Mouse (Mus musculus) olfactory bulb, adult 2 months (tissue): ENCODE results near the gene Capn15. TPM values are rescaled to one million over a fixed set of nuclear protein-coding genes. Genes with fewer than 3 reads are reported as not detected.
A peak's percentile ranks its signal among the peaks of the same experiment; 100 is the strongest.

ENCODE experiments used
- H3K27ac ChIP-seq: fragments of 200-500 bp; 2 replicates; pipeline ENCODE4 v1.5.1; 2012; ENCODE audit warnings: low read depth, low read length; ENCODE audit not compliant: insufficient read depth
- H3K4me1 ChIP-seq: fragments of 200-500 bp; 2 replicates; pipeline ENCODE4 v1.6.1; 2012; ENCODE audit warnings: low read length; ENCODE audit not compliant: control insufficient read depth, insufficient read depth
- H3K4me3 ChIP-seq: fragments of 200-500 bp; 2 replicates; pipeline ENCODE4 v1.5.1; 2012; ENCODE audit warnings: mild to moderate bottlenecking, low read depth, low read length, moderate library complexity; ENCODE audit not compliant: insufficient read depth
- CTCF ChIP-seq: fragments of 200-500 bp; IDR thresholded peaks from 2 replicates; pipeline ENCODE4 v1.5.1; 2012; ENCODE audit warnings: low read depth, mild to moderate bottlenecking, low read length, moderate library complexity; ENCODE audit not compliant: insufficient read depth
- POLR2A ChIP-seq: fragments of 200-500 bp; IDR thresholded peaks from 2 replicates; pipeline ENCODE4 v1.6.1; 2012; ENCODE audit warnings: mild to moderate bottlenecking, low read depth, low read length, moderate library complexity; ENCODE audit not compliant: insufficient read depth
- whole genome bisulfite sequencing: fragments of 180-500 bp; shearing (Covaris S2); methylation state at CpG from one replicate; pipeline ENCODE4 v1.1.7; 2018; 5-methylcytosine and 5-hydroxymethylcytosine counted together
- polyA plus RNA-seq: library from polyadenylated mRNA; stranded (reverse); fragments of >200 nt; gene quantifications from 2 replicates; pipeline ENCODE4 v1.2.4, GENCODE M21; 2012; ENCODE audit warnings: low replicate concordance; ENCODE audit not compliant: missing spikeins, insufficient read depth, insufficient read length

Capn15 gene
- polyA plus RNA-seq, 1 experiment, result not detected

- H3K27ac ChIP-seq, result no peak overlapping the region
- H3K4me3 ChIP-seq, result no peak overlapping the region
- WGBS, result 62% methylated on average over 5 of the region's 5 CpGs
- no peak for TF ChIP-seq CTCF
- TF ChIP-seq POLR2A, result no peak
- H3K4me1 ChIP-seq, result peaks cover 8% of the 10 kb centered on the region
Observed at GRCm38 (mm10) chr17:25922120-25922519, 63.5 kb downstream of the Capn15 start.

GRCm38 (mm10) chr17:25919786-25920642 is 65.6 kb downstream of the Capn15 start:
- WGBS, result under 1% methylated on average over 40 of the region's 40 CpGs
- no peak for TF ChIP-seq CTCF
- TF ChIP-seq POLR2A, result peak; percentile 67
- H3K4me1 ChIP-seq, result peaks cover 8% of the 10 kb centered on the region

DNA sequence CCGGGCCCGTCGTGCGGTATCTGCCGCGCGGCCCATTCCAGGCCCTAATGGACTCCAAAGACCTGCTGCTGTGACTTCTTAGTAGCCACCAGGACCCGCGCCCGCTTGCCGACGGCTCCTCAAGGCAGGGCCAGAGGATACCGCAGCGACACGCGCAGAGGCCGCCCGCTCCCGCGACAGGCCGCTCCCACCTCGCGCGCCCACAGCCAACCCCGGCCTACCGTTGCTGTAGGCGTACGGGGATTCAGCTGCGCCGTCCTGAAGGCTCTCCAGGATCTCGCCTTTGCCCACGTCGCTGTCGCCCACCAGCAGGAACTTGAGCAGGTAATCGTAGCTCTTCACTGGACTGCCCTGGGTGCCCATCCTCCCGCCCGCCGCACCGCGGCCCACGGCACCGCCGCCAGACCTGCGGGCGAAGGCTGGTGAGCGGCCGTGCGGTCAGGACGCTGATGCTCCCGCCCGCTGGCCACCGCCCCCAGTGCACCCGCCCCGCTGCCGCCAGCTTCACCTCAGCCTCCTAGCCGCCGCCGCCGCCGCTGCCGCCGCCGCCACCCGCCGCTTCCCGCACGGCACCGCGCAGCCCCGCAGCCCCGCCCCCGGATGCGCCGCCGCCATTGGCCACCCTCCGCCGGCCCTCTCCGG is 66.3 kb downstream of the Capn15 start, which contains the start of gene Rab40c:
Rab40c (minus strand) TSS at position 584 of the 642 bp plus-strand sequence.
- no peak for TF ChIP-seq CTCF
- no peak for TF ChIP-seq POLR2A
- Histone ChIP-seq H3K27ac (peak within 1 kb of the TSS; percentile 90), H3K4me1 (peaks cover 10% of the 10 kb centered on the region), H3K4me3 (peak within 1 kb of the TSS; percentile 84)
- WGBS, result under 1% methylated on average over 68 of the region's 78 CpGs

More at GRCm38 (mm10) chr17:25919786-25920642, 65.6 kb downstream of the Capn15 start:
- Histone ChIP-seq H3K4me3 (peak overlapping the region; percentile 84), H3K27ac (peak overlapping the region; percentile 90)

DNA sequence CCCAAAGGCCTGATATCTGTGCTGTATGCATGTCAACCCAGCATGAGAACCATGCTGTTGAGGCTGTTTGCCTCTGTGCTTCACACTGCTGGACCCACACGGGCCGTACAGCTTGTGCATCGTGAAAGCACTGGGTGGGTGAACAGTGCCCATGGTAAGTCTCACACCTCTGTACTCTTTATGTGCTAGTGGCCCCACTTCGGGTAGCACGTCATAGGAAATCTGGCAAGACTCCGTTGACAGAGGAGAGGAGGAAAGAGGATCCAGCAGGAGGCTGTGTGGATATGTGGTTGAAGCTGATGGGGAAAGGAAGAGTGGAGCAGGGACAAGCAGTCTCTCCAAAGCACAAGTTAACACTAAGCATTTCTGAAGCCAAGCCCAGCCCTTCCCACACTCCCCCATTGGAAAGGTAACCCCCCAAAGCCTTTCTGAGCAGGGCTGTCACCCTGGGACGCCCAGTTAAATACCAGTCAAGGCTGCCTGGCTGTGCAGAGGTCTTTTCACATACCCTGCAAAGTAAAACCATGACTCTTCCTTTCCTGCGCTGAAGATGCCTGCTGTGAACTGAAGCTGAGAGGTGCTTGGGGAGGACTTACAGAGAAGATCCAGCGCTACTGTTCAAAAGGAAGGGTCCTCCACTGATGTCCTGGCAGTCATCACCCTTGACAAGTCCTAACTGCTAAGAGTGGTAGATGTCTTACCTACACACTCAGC is 67.4 kb downstream of the Capn15 start:
- Histone ChIP-seq H3K4me3 (peak overlapping the region; percentile 71), H3K4me1 (peaks cover 13% of the 10 kb centered on the region), H3K27ac (no peak overlapping the region)
- no peak for TF ChIP-seq CTCF
- no peak for TF ChIP-seq POLR2A
- 67% methylated on average over 9 of the region's 9 CpGs for WGBS

- H3K27ac ChIP-seq, result no peak overlapping the region
- H3K4me1 ChIP-seq, result peaks cover 13% of the 10 kb centered on the region
- WGBS, result 67% methylated on average over 8 of the region's 8 CpGs
- TF ChIP-seq CTCF (no peak), POLR2A (no peak)
- H3K4me3 ChIP-seq, result no peak overlapping the region
Observed at GRCm38 (mm10) chr17:25916931-25917647, 68.5 kb downstream of the Capn15 start.

GRCm38 (mm10) chr17:25914295-25914694 is 71.3 kb downstream of the Capn15 start:
- WGBS, result 66% methylated on average over 4 of the region's 4 CpGs
- Histone ChIP-seq H3K27ac (peak overlapping the region; percentile 79; the same call in 1 of the 2 replicates), H3K4me1 (peaks cover 17% of the 10 kb centered on the region), H3K4me3 (no peak overlapping the region)
- TF ChIP-seq CTCF (no peak), POLR2A (no peak)

DNA sequence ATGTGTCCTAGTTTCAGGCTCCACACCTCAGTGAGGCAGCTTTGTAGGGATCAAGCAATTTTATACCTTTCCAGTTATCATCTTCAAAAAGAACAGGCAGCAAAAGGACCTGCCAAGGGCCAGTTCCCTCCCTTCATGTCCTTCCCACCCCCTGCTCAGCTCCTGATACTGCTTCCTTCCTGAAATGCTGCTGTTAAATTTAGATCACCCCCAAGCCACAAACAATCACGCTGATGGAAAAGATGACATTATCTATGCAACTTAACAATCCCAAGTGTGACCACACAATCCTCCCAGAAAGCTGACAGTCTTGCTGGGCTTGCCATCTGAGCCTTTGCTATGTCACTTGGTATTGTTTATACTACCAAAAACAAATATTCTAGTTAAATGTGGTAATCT is 71.7 kb downstream of the Capn15 start:
- H3K27ac ChIP-seq, result peak overlapping the region; percentile 79
- TF ChIP-seq POLR2A (no peak), CTCF (no peak)
- 38% methylated on average over 1 of the region's 1 CpGs for WGBS
- peaks cover 17% of the 10 kb centered on the region for H3K4me1 ChIP-seq
- no peak overlapping the region for H3K4me3 ChIP-seq

- TF ChIP-seq POLR2A (no peak), CTCF (no peak)
- Histone ChIP-seq H3K27ac (peak overlapping the region; percentile 79), H3K4me3 (no peak overlapping the region), H3K4me1 (peaks cover 15% of the 10 kb centered on the region)
- WGBS, result 53% methylated on average over 14 of the region's 14 CpGs
Observed at GRCm38 (mm10) chr17:25913186-25913876, 72.3 kb downstream of the Capn15 start.
